Mouse (Mus musculus): ENCODE data around the gene Olfr1258.
"Not testable (repeated sequence)": the region's sequence is repeated elsewhere in the genome, so short reads cannot be mapped to it uniquely, and the experiment has no call there.

Olfr1258 gene

DNA sequence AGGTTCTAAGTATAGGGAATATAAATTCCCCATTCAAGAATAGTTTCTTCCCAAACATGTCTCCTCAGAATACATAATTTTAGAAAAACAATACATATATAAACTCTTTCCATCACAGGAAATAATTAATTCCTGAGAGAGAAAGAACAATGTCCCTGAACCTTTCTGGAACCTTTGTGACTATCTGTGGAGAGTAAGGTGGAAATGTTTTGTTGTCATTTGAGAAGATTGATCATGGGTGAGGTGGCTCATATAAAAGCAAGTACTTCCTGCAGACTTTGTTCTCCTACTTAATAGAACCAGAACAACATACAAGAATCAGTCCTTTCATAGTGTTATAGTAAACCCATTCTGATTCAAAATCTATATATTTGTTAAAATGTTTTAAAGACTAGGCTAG, at the start of gene Olfr1258:
TSS of gene Olfr1258 (plus strand) at position 301 of the 400 bp plus-strand sequence.
- no peak for DNase-seq (ENCODE audit: low spot score in 2 of 2)

- DNase-seq (ENCODE audit: low spot score in 2 of 2) = no peak
Observed at GRCm38 (mm10) chr2:89878137-89878536, 49.0 kb upstream of the Olfr1258 start, which contains the start of gene Olfr1257. Gene Olfr1257 (plus strand): TSS chr2:89878437.

- DNase-seq (ENCODE audit: low spot score in 2 of 2) = not testable (repeated sequence)
Observed at GRCm38 (mm10) chr2:89912616-89913015, 14.5 kb upstream of the Olfr1258 start.

DNA sequence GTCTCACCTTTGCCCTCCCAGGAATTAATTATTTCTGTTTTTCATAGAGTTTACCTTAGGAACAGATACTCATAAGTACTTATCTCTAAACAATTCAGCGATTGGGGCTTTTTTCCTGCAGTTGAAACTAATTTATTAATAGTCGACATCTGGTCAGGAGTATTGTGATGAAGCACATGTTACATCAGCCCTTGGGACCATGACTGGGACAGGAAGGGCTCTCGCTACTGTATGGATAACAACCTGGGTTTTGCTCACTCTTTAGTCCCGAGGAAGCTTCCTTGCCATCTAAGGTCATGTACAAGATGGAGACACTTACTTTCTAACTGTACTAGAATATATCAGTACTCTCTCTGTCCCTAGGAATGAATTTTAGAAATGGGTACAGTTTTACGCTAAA, 21.5 kb downstream of the Olfr1258 start, which contains the start of gene Olfr1259:
TSS of gene Olfr1259 (minus strand) at position 101 of the 400 bp plus-strand sequence.
- DNase-seq (ENCODE audit: low spot score in 2 of 2) = no peak

- DNase-seq (ENCODE audit: low spot score in 2 of 2) = peak; percentile 8 to 22
Observed at GRCm38 (mm10) chr2:89974184-89974583, 47.1 kb downstream of the Olfr1258 start, which contains the start of gene Olfr1260. Gene Olfr1260 (plus strand): TSS chr2:89974340.

DNA sequence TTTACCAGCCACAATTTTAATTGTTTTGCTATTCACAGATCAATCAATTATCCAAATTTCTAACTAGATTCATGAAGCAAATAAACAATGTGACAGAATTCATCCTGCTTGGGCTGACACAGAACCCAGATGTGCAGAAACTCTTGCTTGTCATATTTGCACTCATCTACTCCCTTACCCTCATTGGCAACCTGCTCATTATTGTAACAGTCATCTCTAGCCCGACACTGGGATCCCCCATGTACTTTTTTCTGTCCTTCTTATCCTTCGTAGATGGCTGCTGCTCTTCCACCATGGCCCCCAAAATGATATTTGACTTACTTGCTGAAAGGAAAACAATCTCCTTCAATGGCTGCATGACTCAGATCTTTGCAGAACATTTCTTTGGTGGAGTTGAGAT, 50.6 kb downstream of the Olfr1258 start:
- DNase-seq (ENCODE audit: low spot score in 2 of 2) = no peak
